Mouse (Mus musculus): ENCODE results near the gene Slc16a12.

DNA sequence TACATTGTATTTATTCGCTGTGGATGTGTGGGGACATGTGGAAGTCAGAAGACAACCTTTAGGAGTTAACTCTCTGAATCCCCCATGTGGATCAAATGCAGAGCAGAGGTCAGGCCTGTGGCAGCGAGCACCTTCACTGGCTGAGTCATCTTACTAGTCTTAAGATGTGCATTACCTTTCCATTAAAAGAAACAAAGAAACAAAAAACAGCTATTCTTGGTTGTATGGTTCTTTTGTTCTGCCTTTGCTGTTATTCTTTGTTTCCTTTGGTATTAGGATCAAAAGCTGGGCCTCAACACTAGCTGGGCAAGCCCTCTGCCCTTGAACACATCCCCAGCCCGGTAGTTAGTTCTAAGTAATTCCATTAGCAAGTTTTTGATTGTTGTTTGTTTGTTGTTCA is 9.2 kb downstream of the Slc16a12 start:
- TF ChIP-seq CTCF (IDR thresholded peaks at IDR 0.05; ENCODE audit: control insufficient read depth, insufficient read depth, insufficient replicate concordance, low read depth, low read length) (no peak), POLR2A (IDR thresholded peaks at IDR 0.05; ENCODE audit: control insufficient read depth, low read depth, low read length) (no peak)
